Mouse (Mus musculus): Measurements from ENCODE around the gene Fstl1. TPM values are rescaled to one million over a fixed set of nuclear protein-coding genes. Genes with fewer than 3 reads are reported as not detected.

Gene Fstl1
- total and polyA plus RNA-seq, 2 experiments from 2014 or later = 53.1 to 71.5 TPM

DNA sequence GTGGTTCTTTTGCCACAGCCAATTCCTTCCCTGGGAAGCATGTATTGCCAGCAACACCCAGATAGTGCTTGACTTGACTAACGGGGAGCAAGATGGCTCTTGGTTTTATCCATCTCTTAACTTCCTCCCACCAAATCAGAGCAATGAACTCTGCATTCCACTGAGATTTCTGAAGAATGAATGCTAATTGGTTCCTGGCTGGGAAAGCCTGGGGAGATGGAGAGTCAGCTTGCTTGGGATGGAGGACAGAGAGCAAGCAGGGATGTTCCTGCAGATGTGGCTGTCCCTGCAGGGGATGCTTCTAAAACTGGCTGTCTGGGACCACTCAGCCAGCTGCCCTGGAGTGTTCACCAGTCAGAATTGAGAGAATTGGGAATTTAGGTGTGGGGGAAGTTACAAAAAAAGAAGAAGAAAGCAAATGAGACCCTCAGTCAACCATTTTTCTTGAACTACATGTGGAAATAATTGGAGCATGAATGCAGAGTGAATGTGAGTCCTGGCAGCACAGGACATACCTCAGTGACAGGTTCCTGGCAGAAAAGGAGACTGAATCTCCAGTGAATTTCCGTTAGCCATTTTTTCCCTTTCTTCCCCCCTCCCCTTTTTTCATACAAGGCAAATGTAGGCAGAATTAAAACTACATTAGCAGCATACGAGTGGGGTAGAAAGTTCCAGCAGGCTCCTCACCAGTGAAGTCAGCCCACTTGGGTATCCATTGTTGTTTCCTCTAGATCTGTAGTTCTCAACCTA lies 29.2 kb downstream of the Fstl1 start:
- WGBS = 56% methylated on average over 3 of the region's 3 CpGs
- DNase-seq (ENCODE audit: low spot score) (no peak), ATAC-seq (no peak)
- Histone ChIP-seq H3K4me1 (ENCODE audit: insufficient read depth, low read length) (no peaks in the 10 kb centered on the region), H3K4me2 (ENCODE audit: low read depth, low read length) (no peak overlapping the region), H3K4me3 (ENCODE audit: low read length) (no peak overlapping the region), H3K27me3 (ENCODE audit: insufficient read depth, low read length) (no peaks in the 10 kb centered on the region), H3K27ac (no peak overlapping the region), H3K9ac (replicated peaks; ENCODE audit: low read length) (no peak overlapping the region), H3K36me3 (ENCODE audit: insufficient read depth, low read length) (no peaks in the 10 kb centered on the region), H3K9me3 (ENCODE audit: low read length) (no peaks in the 10 kb centered on the region)
- TF ChIP-seq CTCF (IDR thresholded peaks at IDR 0.05; ENCODE audit: low read depth) = no peak

DNA sequence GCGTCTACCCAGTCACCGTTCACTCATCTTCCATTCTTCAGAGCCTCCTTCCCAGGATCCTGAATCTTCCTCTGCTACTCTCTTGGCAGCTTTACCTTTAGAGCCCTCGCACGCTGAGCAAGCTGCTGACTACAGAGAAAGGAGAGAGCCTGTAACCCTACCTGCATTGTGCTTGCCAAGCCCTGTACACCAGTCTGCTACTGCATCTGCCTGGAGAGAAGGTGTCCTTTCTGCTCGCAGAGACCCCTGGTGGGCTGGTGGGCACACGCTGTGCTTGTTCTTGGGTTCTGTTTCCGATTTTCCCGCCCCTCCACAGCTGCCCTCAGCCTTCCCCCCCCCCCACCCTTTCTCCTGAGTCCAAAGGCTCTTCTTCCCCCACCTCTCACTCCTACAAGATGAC lies 30.6 kb downstream of the Fstl1 start:
- no peak overlapping the region for H3K4me2 ChIP-seq (ENCODE audit: low read depth, low read length)
- H3K4me1 ChIP-seq (ENCODE audit: insufficient read depth, low read length) = no peaks in the 10 kb centered on the region
- no peak overlapping the region for H3K4me3 ChIP-seq (ENCODE audit: low read length)
- WGBS = 67% methylated on average over 7 of the region's 8 CpGs
- DNase-seq (ENCODE audit: low spot score) (no peak), ATAC-seq (no peak)
- no peaks in the 10 kb centered on the region for H3K9me3 ChIP-seq (ENCODE audit: low read length)
- no peaks in the 10 kb centered on the region for H3K36me3 ChIP-seq (ENCODE audit: insufficient read depth, low read length)
- no peak overlapping the region for H3K9ac ChIP-seq (replicated peaks; ENCODE audit: low read length)
- peak; percentile 19; the same call in 1 of the 2 replicates for TF ChIP-seq CTCF (IDR thresholded peaks at IDR 0.05; ENCODE audit: low read depth)
- no peaks in the 10 kb centered on the region for H3K27me3 ChIP-seq (ENCODE audit: insufficient read depth, low read length)
- no peak overlapping the region for H3K27ac ChIP-seq

DNA sequence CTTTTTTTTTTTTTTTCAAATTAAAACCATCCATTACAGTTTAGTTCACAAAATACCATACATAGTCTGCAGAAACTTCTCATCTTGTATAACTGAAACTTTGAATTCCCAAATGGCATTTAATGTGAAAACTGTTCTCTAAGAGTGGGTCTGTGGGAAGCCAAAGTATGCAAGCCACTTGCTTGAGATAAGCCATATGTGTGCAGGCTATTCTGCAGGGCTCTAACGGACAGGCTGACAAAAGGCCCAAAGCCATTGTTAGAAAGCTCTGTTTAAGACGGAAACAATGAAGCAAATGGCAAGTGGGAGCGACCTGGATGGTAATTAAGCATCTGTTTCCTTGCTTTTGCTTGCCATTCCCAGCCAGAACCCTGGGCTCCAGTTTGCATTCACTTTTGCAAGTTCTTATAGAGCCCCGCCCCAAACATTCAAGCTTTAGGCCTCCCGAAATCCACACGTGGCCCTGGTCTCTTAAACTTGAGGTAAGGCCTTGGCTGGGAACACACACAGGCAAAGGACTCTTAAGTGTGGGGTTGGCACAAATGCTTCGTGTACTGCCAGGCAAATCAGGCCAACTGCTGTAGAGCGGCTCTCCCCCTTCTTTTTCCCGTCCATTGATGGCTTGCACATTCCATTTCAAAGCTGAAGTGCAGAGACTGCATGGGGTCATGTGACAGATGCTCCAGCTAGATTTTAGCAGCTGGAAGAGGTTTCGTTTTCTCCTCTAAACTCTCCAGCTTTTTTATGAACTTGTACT lies 32.4 kb downstream of the Fstl1 start:
- TF ChIP-seq CTCF (IDR thresholded peaks at IDR 0.05; ENCODE audit: low read depth) = no peak
- H3K9ac ChIP-seq (replicated peaks; ENCODE audit: low read length) = no peak overlapping the region
- no peaks in the 10 kb centered on the region for H3K9me3 ChIP-seq (ENCODE audit: low read length)
- DNase-seq (ENCODE audit: low spot score) (peak; percentile 53), ATAC-seq (no peak)
- H3K4me3 ChIP-seq (ENCODE audit: low read length) = no peak overlapping the region
- H3K4me1 ChIP-seq (ENCODE audit: insufficient read depth, low read length) = no peaks in the 10 kb centered on the region
- WGBS = 31% methylated on average over 10 of the region's 10 CpGs
- H3K4me2 ChIP-seq (ENCODE audit: low read depth, low read length) = 0 out of 2 replicates have a peak overlapping the region, but pooled peaks have one; percentile 1
- H3K27me3 ChIP-seq (ENCODE audit: insufficient read depth, low read length) = no peaks in the 10 kb centered on the region
- H3K36me3 ChIP-seq (ENCODE audit: insufficient read depth, low read length) = no peaks in the 10 kb centered on the region
- H3K27ac ChIP-seq = peak overlapping the region; percentile 60; the same call in 1 of the 2 replicates

DNA sequence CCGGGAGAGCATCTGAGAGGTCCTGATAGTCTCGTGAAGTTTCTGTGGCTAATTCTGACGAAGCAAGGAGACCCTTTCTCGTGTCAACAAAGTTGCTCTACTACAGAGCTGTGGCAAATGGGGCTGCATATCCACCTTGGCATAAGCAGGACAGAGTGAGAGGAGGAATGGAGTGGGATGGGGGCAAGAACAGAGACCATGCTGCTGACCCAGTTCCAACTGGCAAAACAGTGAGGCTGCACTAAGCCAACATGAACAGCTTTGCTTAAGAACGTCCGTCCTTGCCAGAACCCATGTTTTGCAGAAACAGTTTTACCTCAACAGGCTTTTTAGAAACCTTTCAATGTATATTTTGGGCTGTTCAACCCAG lies 32.9 kb downstream of the Fstl1 start:
- no peak overlapping the region for H3K9ac ChIP-seq (replicated peaks; ENCODE audit: low read length)
- no peak for DNase-seq (ENCODE audit: low spot score)
- H3K27me3 ChIP-seq (ENCODE audit: insufficient read depth, low read length) = no peaks in the 10 kb centered on the region
- no peak for TF ChIP-seq CTCF (IDR thresholded peaks at IDR 0.05; ENCODE audit: low read depth)
- no peak for ATAC-seq
- no peaks in the 10 kb centered on the region for H3K4me1 ChIP-seq (ENCODE audit: insufficient read depth, low read length)
- peak overlapping the region; percentile 60 for H3K27ac ChIP-seq
- no peaks in the 10 kb centered on the region for H3K9me3 ChIP-seq (ENCODE audit: low read length)
- no peaks in the 10 kb centered on the region for H3K36me3 ChIP-seq (ENCODE audit: insufficient read depth, low read length)
- WGBS = 62% methylated on average over 6 of the region's 6 CpGs
- no peak overlapping the region for H3K4me2 ChIP-seq (ENCODE audit: low read depth, low read length)
- no peak overlapping the region for H3K4me3 ChIP-seq (ENCODE audit: low read length)

DNA sequence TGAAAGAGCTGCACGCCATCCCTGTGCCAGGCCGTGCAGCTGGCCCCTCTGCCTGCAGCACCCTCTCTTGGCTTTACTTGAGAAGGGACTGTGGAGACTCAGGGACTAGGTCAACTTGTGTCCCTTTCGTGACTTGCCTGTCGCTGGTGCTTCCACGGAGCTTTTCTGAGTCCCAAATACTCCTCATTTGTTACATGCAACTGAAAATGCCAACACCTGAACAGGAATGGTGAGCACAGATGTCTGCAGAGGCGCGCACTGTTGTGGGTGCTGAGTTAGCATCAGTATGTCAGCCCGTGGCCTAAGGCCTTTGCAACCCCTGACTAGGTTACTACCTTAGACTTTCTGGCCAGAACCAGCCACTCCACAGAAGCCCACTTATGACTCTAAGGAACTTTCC lies 35.2 kb downstream of the Fstl1 start:
- no peaks in the 10 kb centered on the region for H3K27me3 ChIP-seq (ENCODE audit: insufficient read depth, low read length)
- no peaks in the 10 kb centered on the region for H3K36me3 ChIP-seq (ENCODE audit: insufficient read depth, low read length)
- no peak for TF ChIP-seq CTCF (IDR thresholded peaks at IDR 0.05; ENCODE audit: low read depth)
- no peak overlapping the region; the same call in 1 of the 2 replicates for H3K9ac ChIP-seq (replicated peaks; ENCODE audit: low read length)
- ATAC-seq (no peak), DNase-seq (ENCODE audit: low spot score) (no peak)
- H3K4me3 ChIP-seq (ENCODE audit: low read length) = no peak overlapping the region
- H3K27ac ChIP-seq = peak overlapping the region; percentile 76; the same call in 1 of the 2 replicates
- no peaks in the 10 kb centered on the region for H3K9me3 ChIP-seq (ENCODE audit: low read length)
- no peak overlapping the region for H3K4me2 ChIP-seq (ENCODE audit: low read depth, low read length)
- H3K4me1 ChIP-seq (ENCODE audit: insufficient read depth, low read length) = no peaks in the 10 kb centered on the region; the same call in 1 of the 2 replicates
- WGBS = 83% methylated on average over 8 of the region's 8 CpGs

DNA sequence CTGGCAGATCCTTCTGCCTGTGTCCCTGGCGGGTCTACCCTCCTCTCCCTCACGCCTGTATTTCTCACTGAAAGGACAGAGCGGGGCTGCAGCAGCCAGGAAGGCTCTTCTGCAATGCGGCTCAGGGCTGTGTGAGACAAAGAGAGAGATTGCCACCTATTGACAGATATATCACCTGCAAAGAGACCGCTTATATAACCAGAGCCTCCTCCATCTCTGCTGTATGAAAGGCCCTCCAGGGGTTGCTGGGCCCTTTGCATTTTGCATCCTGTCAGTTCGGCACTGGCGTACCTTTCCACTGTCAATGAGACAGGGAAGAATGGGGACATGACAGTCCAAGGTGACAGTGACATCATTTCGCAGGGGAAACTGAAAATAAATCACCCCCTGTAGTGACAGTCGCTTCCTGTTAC lies 35.8 kb downstream of the Fstl1 start:
- Histone ChIP-seq H3K4me2 (ENCODE audit: low read depth, low read length) (0 out of 2 replicates have a peak overlapping the region, but pooled peaks have one; percentile 7), H3K9ac (replicated peaks; ENCODE audit: low read length) (no peak overlapping the region; the same call in 1 of the 2 replicates), H3K9me3 (ENCODE audit: low read length) (no peaks in the 10 kb centered on the region), H3K27me3 (ENCODE audit: insufficient read depth, low read length) (no peaks in the 10 kb centered on the region), H3K4me1 (ENCODE audit: insufficient read depth, low read length) (no peaks in the 10 kb centered on the region; the same call in 1 of the 2 replicates), H3K4me3 (ENCODE audit: low read length) (no peak overlapping the region), H3K36me3 (ENCODE audit: insufficient read depth, low read length) (no peaks in the 10 kb centered on the region), H3K27ac (peak overlapping the region; percentile 76)
- TF ChIP-seq CTCF (IDR thresholded peaks at IDR 0.05; ENCODE audit: low read depth) = peak; percentile 72
- ATAC-seq (peak; percentile 73), DNase-seq (ENCODE audit: low spot score) (peak; percentile 85)
- 30% methylated on average over 9 of the region's 9 CpGs for WGBS
